Mouse (Mus musculus) G1E (cell line): ENCODE data around the gene Mctp1.

Source experiments
- CTCF ChIP-seq: IDR thresholded peaks from 2 replicates; pipeline ENCODE4 v1.5.1; 2012; ENCODE audit warnings: low read depth, low read length, inconsistent platforms, mixed read lengths
- GATA1 ChIP-seq: IDR thresholded peaks from 2 replicates; pipeline ENCODE4 v1.6.1; 2012; ENCODE audit warnings: borderline replicate concordance, low read length, inconsistent platforms, mixed read lengths
- POLR2AphosphoS5 ChIP-seq: IDR thresholded peaks from 2 replicates; pipeline ENCODE4 v1.6.1; 2012; ENCODE audit warnings: low read depth, low read length, inconsistent platforms; ENCODE audit not compliant: insufficient replicate concordance

DNA sequence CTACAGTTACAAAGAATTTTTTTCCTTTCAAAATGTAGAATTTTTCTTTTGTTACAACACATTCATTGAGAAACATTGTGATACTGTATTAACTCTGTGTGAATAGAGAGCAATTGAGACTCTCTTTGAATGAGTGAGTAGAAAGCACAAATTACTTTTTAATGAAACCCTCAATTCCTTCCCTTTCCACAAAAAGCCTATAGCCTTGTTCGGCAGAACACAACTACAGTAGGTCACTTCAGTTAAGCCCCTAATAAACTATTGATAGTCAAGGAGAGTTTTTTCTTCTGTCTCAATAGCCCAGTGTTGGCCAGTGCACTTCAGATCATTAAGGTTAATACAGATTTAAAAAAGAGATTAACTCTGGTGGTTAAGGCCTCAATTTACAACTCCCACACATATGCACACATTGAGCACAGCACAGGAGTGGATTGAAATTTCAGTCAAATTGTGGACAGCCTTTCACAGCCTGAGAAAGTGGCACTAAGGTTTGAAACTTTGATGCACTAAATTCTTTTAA lies 424.6 kb downstream of the Mctp1 start:
- TF ChIP-seq CTCF (no peak), POLR2AphosphoS5 (no peak), GATA1 (no peak)
